Mouse (Mus musculus): ENCODE results near the gene Akap3. TPM values are rescaled to one million over a fixed set of nuclear protein-coding genes. Genes with fewer than 3 reads are reported as not detected.
A peak's percentile ranks its signal among the peaks of the same experiment; 100 is the strongest.

The Akap3 gene
- not detected for total RNA-seq (2021)
- long read RNA-seq, experiment 1, result 0 reads
- long read RNA-seq, experiment 2, result 0 reads

DNA sequence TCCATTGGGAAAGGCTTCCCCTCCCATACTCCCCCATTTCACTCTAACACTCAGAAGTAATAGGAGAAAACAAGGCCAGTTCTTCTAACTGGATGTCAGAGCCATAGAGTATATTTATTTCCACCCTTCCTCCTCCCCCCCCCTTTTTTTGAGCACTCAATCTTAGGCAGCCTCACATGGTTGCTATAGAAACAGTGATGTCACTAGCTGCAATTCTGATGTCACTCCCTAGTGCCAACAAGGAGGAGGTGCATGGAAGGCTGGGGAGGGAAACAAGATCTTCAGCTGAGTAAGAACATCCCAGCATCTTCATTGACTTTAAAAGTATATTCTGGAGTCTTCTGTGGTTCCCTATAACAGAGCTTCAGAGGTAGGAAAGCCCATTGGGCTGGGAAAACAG, at the start of gene Akap3:
Akap3 (plus strand) TSS at position 218 of the 400 bp plus-strand sequence.
- intact Hi-C loops (cut with DNase I), result no loop called here
- DNase-seq, result no peak
- no peak for TF ChIP-seq CTCF (IDR thresholded peaks at IDR 0.05)
- no peak within 1 kb of the TSS for H3K4me3 ChIP-seq
- H3K27ac ChIP-seq, result no peak within 1 kb of the TSS

- TF ChIP-seq CTCF (IDR thresholded peaks at IDR 0.05), result peak; percentile 35; the same call in 1 of the 2 replicates
- DNase-seq, result no peak
- Histone ChIP-seq H3K4me3 (no peak overlapping the region), H3K27ac (no peak overlapping the region)
- intact Hi-C loops (cut with DNase I), result no loop called here
Measured at GRCm38 (mm10) chr6:126806783-126807182, 46.1 kb upstream of the Akap3 start.

DNA sequence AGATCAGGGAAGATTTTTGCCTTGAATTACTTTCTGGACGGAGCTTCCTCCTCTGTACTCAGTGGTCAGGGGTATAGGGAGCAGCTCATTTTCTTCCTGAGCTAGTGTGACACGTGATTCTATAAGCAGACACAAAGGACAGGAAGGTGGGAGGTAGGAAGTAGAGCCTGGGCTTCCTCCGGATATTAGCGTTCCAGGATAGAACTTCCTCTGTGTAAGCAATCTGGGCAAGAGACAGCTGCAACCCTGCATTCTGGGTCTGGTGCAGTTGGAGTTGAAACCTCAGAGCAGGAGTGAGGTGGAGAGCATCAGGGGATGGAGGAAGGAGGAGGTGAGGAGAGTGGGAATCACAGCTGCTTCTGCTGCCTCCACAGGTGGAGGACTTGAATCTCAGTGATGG, 44.8 kb upstream of the Akap3 start:
- Histone ChIP-seq H3K27ac (no peak overlapping the region), H3K4me3 (peak overlapping the region; percentile 36)
- intact Hi-C loops (cut with DNase I), result no loop called here
- no peak for TF ChIP-seq CTCF (IDR thresholded peaks at IDR 0.05)
- DNase-seq, result no peak

DNA sequence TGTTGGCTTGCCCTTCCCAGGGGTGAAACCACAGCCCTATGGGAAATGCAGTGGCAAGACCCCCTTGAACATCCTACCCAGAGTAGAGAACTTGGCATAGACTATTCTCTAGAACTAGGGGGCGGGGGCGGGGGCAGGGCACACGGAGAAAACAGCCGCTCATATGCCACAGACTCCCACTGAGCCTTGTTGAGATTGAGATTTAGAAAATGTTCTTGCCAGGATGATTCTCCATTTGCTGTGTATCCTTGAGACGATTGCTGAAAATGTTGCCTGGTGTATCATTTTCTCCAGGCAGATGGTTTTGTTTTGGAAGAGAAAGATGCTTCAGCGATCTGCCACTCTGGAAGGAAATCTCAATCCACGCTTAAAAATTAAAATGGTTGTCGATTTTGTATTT, 44.3 kb upstream of the Akap3 start:
- no peak for DNase-seq
- no peak overlapping the region for H3K27ac ChIP-seq
- TF ChIP-seq CTCF (IDR thresholded peaks at IDR 0.05), result no peak
- H3K4me3 ChIP-seq, result peak overlapping the region; percentile 36
- intact Hi-C loops (cut with DNase I), result no loop called here

GRCm38 (mm10) chr6:126811481-126811880, 41.4 kb upstream of the Akap3 start:
- no peak for TF ChIP-seq CTCF (IDR thresholded peaks at IDR 0.05)
- intact Hi-C loops (cut with DNase I), result no loop called here
- no peak for DNase-seq
- Histone ChIP-seq H3K27ac (no peak overlapping the region), H3K4me3 (no peak overlapping the region)

GRCm38 (mm10) chr6:126815206-126815750, 37.6 kb upstream of the Akap3 start:
- intact Hi-C loops (cut with DNase I), result no loop called here
- Histone ChIP-seq H3K4me3 (no peak overlapping the region), H3K27ac (no peak overlapping the region)
- no peak for TF ChIP-seq CTCF (IDR thresholded peaks at IDR 0.05)
- no peak for DNase-seq

DNA sequence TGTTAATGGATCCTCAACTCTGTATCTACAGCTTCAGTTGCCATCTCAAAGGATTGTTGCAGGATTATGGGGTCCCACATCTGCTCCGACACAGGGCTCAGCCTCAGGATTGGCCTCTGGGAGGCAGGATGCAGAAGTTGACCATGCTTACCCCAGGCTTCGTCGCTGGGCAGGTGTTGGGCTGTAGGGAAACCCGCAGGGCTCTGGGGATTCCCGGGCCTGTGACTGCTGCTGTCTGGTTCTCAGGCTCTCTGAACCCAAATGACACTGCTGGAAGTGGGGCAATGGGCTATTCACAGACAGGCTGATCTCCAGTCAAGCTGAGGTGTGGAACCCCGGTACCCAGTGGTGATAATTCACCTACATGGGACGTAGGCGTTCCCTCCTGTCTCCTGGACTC, 36.6 kb upstream of the Akap3 start:
- TF ChIP-seq CTCF (IDR thresholded peaks at IDR 0.05), result no peak
- no peak for DNase-seq
- Histone ChIP-seq H3K4me3 (no peak overlapping the region), H3K27ac (no peak overlapping the region)
- intact Hi-C loops (cut with DNase I), result no loop called here

DNA sequence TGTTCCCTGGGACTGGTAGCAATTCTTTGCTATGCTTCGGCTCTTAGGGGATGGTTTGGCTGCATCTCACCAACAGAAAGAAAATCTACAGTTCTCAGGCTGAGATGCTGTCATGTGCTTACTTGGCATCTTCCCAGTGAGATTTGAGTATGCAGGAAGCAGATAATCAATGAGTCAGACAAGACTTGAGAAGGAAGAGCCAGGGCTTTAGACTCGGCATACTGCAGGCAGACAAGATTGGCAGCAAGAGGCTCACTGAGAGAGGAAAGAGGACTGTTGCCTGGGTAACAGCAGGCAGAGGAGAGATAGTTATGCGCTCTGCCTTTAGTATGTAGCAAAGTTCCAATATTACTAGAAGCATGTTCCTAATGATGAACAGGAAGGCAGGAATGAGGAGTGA, 29.8 kb upstream of the Akap3 start:
- DNase-seq, result no peak

DNA sequence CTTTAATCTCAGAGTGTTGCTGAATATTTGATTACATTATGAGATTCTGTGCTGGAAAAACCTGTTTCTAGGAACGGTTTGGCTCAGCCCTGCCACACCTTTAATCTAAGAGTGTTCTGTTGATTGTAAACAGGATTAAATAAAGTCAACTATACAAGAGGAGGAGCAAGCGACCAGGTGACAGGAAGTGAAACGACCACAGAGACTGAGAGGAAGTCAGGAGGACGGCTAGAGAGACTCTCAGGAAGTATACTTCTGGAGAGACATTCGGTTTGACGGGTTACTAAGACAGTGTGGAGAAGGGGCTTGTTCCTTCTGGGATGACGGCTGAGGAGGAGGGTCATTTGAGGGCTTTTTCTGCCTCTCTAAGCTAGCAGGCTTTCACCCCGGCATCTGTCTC, 16.3 kb upstream of the Akap3 start:
- Histone ChIP-seq H3K4me3 (no peak overlapping the region), H3K27ac (no peak overlapping the region)
- no peak for TF ChIP-seq CTCF (IDR thresholded peaks at IDR 0.05)
- DNase-seq, result no peak
- intact Hi-C loops (cut with DNase I), result no loop called here

More for the DNA sequence above, 29.8 kb upstream of the Akap3 start:
- no peak for TF ChIP-seq CTCF (IDR thresholded peaks at IDR 0.05)
- H3K27ac ChIP-seq, result no peak overlapping the region
- intact Hi-C loops (cut with DNase I), result no loop called here
- H3K4me3 ChIP-seq, result no peak overlapping the region

GRCm38 (mm10) chr6:126848712-126849704, 3.9 kb upstream of the Akap3 start, which contains the start of gene Ndufa9:
Gene Ndufa9 (minus strand): TSS chr6:126849136.
- Histone ChIP-seq H3K27ac (peak within 1 kb of the TSS; percentile 92), H3K4me3 (peak within 1 kb of the TSS; percentile 91)
- DNase-seq, result peak; percentile 96
- intact Hi-C loops (cut with DNase I), result loop anchor here (2.0 kb wide), 1 partner anchor 90 kb away; the partner anchor contains the start of genes D6Wsu163e and Rad51ap1
- TF ChIP-seq CTCF (IDR thresholded peaks at IDR 0.05), result no peak

DNA sequence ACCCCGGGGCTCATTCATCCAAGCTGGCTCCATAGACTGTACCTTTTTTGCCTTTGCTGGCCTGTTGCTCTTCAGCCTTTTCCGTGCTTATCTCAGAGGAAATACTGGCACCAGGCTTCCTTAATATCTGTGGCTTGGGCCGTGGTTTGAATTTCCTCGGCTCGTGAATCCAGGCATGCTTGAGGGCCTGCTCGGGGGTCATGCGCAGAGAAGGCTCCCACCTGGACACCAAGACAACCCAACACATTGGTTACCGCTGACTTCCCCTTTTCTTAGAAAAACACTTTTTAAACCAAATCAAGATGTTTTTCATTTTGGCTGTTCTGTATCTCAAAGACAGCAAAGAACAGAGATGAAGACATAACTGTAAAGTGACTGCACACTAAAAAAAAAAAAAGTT, 24.2 kb downstream of the Akap3 start:
- no peak overlapping the region for H3K27ac ChIP-seq
- H3K4me3 ChIP-seq, result no peak overlapping the region
- no peak for TF ChIP-seq CTCF (IDR thresholded peaks at IDR 0.05)
- intact Hi-C loops (cut with DNase I), result no loop called here
- no peak for DNase-seq

DNA sequence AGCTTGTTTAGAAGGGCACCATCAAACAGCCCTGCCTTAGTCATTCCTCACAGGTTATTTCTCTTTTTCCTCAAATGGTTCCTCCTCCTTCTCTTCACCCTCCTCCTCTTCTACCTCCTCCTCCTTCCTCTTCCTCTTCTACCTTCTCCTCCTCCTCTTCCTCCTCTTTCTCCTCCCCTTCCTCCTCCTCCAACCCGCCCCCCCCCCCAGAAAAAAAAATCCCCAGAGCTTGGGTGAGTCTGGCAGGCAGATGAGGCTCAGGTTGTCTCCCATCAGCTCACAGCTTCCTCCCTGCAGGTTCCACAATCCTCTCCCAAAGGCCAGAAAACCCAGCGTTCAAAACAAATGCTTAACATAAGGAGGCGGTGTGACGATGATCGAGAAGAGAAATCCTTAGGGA, 54.5 kb downstream of the Akap3 start:
- TF ChIP-seq CTCF (IDR thresholded peaks at IDR 0.05), result no peak
- intact Hi-C loops (cut with DNase I), result no loop called here
- no peak overlapping the region for H3K27ac ChIP-seq
- no peak for DNase-seq
- H3K4me3 ChIP-seq, result no peak overlapping the region

DNA sequence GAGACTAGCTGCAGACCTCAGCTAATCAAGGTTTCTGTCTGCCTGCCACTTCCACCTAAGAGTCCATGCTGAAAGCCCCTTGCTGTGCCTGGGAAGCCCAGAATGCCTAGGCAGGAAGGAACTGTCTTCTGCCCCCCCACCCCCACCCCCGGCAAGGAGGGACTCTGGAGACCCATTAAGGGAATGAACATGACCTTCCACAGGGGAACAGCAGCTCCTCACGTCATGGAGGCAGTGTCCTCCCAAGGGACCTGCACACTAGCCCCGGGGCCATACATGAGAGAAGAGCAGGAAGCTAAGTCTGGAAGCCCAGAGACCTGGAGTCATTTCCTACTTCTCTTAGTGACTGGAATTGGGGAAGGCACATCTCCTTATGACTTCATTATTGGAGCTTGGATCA, 55.0 kb downstream of the Akap3 start:
- TF ChIP-seq CTCF (IDR thresholded peaks at IDR 0.05), result no peak
- no peak for DNase-seq
- intact Hi-C loops (cut with DNase I), result no loop called here
- no peak overlapping the region for H3K4me3 ChIP-seq
- no peak overlapping the region for H3K27ac ChIP-seq

Data from gastrocnemius, adult 2 months (tissue).